Mouse (Mus musculus) bone marrow, adult 2 months (tissue): ENCODE measurements around the gene Myo9b.

Experiments used
- CTCF ChIP-seq: fragments of 200-500 bp; IDR thresholded peaks from 2 replicates; pipeline ENCODE4 v1.5.1; 2011; ENCODE audit warnings: low read length, control low read depth; ENCODE audit not compliant: control insufficient read depth, insufficient read depth
- POLR2A ChIP-seq: fragments of 200-500 bp; IDR thresholded peaks from 2 replicates; pipeline ENCODE4 v1.6.1; 2011; ENCODE audit warnings: low read depth, mild to moderate bottlenecking, control low read depth, low read length, borderline replicate concordance; ENCODE audit not compliant: control insufficient read depth

GRCm38 (mm10) chr8:71392871-71393270 is 120.4 kb downstream of the Myo9b start:
- no peak for TF ChIP-seq CTCF
- no peak for TF ChIP-seq POLR2A
